Mouse (Mus musculus): ENCODE data around the gene Gpn2.

- TF ChIP-seq CTCF (IDR thresholded peaks at IDR 0.05; ENCODE audit: low read depth) (no peak), EP300 (IDR thresholded peaks at IDR 0.05; ENCODE audit: low read depth) (no peak)
Observed at GRCm38 (mm10) chr4:133561622-133562021, 22.5 kb upstream of the Gpn2 start.
